Mouse (Mus musculus) cerebellum, adult 11-12 months (tissue): ENCODE data around the gene Slc30a9.

Experiments used
- DNase-seq: peaks from one replicate; pipeline ENCODE4 v3.0.0; 2022

The Slc30a9 gene

GRCm38 (mm10) chr5:67306698-67307521 lies at the start of gene Slc30a9:
TSS of gene Slc30a9 (plus strand) at chr5:67306955.
- peak; percentile 92 for DNase-seq

GRCm38 (mm10) chr5:67258473-67258872 lies 48.3 kb upstream of the Slc30a9 start:
- no peak for DNase-seq

- DNase-seq = no peak
Measured at GRCm38 (mm10) chr5:67260159-67260530, 46.6 kb upstream of the Slc30a9 start.

GRCm38 (mm10) chr5:67260531-67261371 lies 46.0 kb upstream of the Slc30a9 start, which contains the start of gene Tmem33:
TSS of gene Tmem33 (plus strand) at chr5:67260565.
- peak; percentile 90 for DNase-seq

GRCm38 (mm10) chr5:67262964-67263363 lies 43.8 kb upstream of the Slc30a9 start:
- no peak for DNase-seq

- DNase-seq = no peak
Measured at GRCm38 (mm10) chr5:67266106-67266505, 40.6 kb upstream of the Slc30a9 start.

- DNase-seq = no peak
Measured at GRCm38 (mm10) chr5:67269309-67269708, 37.4 kb upstream of the Slc30a9 start.

GRCm38 (mm10) chr5:67279407-67279806 lies 27.3 kb upstream of the Slc30a9 start:
- DNase-seq = no peak

- DNase-seq = no peak
Measured at GRCm38 (mm10) chr5:67279840-67280239, 26.9 kb upstream of the Slc30a9 start.

GRCm38 (mm10) chr5:67280400-67280799 lies 26.4 kb upstream of the Slc30a9 start:
- DNase-seq = no peak

- no peak for DNase-seq
Measured at GRCm38 (mm10) chr5:67295029-67295428, 11.7 kb upstream of the Slc30a9 start.

- no peak for DNase-seq
Measured at GRCm38 (mm10) chr5:67295682-67296081, 11.1 kb upstream of the Slc30a9 start.

GRCm38 (mm10) chr5:67296171-67296570 lies 10.6 kb upstream of the Slc30a9 start:
- DNase-seq = no peak

- DNase-seq = no peak
Measured at GRCm38 (mm10) chr5:67297026-67297813, 9.5 kb upstream of the Slc30a9 start.

- no peak for DNase-seq
Measured at GRCm38 (mm10) chr5:67299847-67300412, 6.8 kb upstream of the Slc30a9 start.

GRCm38 (mm10) chr5:67300926-67301597 lies 5.7 kb upstream of the Slc30a9 start:
- no peak for DNase-seq

GRCm38 (mm10) chr5:67301722-67302331 lies 4.9 kb upstream of the Slc30a9 start:
- no peak for DNase-seq

GRCm38 (mm10) chr5:67303816-67304215 lies 2.9 kb upstream of the Slc30a9 start:
- no peak for DNase-seq

GRCm38 (mm10) chr5:67307659-67308222 lies 986 bp downstream of the Slc30a9 start:
- DNase-seq = no peak

- DNase-seq = no peak
Measured at GRCm38 (mm10) chr5:67311811-67312521, 5.2 kb downstream of the Slc30a9 start.

GRCm38 (mm10) chr5:67312522-67312851 lies 5.7 kb downstream of the Slc30a9 start:
- no peak for DNase-seq
